Mouse (Mus musculus): ENCODE measurements around the gene Myo1g.

Gene Myo1g

GRCm38 (mm10) chr11:6488041-6488684 lies 32.6 kb downstream of the Myo1g start:
- DNase-seq (ENCODE audit: low spot score in 2 of 2) = no peak

- no peak for DNase-seq (ENCODE audit: low spot score in 2 of 2)
These were observed 33.3 kb downstream of the Myo1g start for GRCm38 (mm10) chr11:6487496-6487895.

- DNase-seq (ENCODE audit: low spot score in 2 of 2) = no peak
These were observed 33.8 kb downstream of the Myo1g start for GRCm38 (mm10) chr11:6486916-6487315.

GRCm38 (mm10) chr11:6484244-6484959 lies 36.4 kb downstream of the Myo1g start:
- no peak for DNase-seq (ENCODE audit: low spot score in 2 of 2)

- no peak for DNase-seq (ENCODE audit: low spot score in 2 of 2)
These were observed 37.7 kb downstream of the Myo1g start for GRCm38 (mm10) chr11:6483103-6483502.

- no peak for DNase-seq (ENCODE audit: low spot score in 2 of 2)
These were observed 39.0 kb downstream of the Myo1g start for GRCm38 (mm10) chr11:6481669-6482185.

- no peak for DNase-seq (ENCODE audit: low spot score in 2 of 2)
These were observed 39.9 kb downstream of the Myo1g start for GRCm38 (mm10) chr11:6480681-6481405.

- DNase-seq (ENCODE audit: low spot score in 2 of 2) = no peak
These were observed 40.6 kb downstream of the Myo1g start for GRCm38 (mm10) chr11:6480191-6480590.

GRCm38 (mm10) chr11:6479231-6479630 lies 41.5 kb downstream of the Myo1g start:
- DNase-seq (ENCODE audit: low spot score in 2 of 2) = no peak

- no peak for DNase-seq (ENCODE audit: low spot score in 2 of 2)
These were observed 43.4 kb downstream of the Myo1g start for GRCm38 (mm10) chr11:6477350-6477749.

- DNase-seq (ENCODE audit: low spot score in 2 of 2) = no peak
These were observed 43.9 kb downstream of the Myo1g start for GRCm38 (mm10) chr11:6476876-6477275.

- peak; percentile 83 to 89 for DNase-seq (ENCODE audit: low spot score in 2 of 2)
These were observed 44.8 kb downstream of the Myo1g start, which contains the start of gene Purb for GRCm38 (mm10) chr11:6475867-6476484. Purb (minus strand) TSS chr11:6475917.

GRCm38 (mm10) chr11:6474874-6475731 lies 45.7 kb downstream of the Myo1g start:
- peak; percentile 46 to 55 for DNase-seq (ENCODE audit: low spot score in 2 of 2)

GRCm38 (mm10) chr11:6474381-6474780 lies 46.4 kb downstream of the Myo1g start:
- no peak for DNase-seq (ENCODE audit: low spot score in 2 of 2)

GRCm38 (mm10) chr11:6472076-6472475 lies 48.7 kb downstream of the Myo1g start:
- DNase-seq (ENCODE audit: low spot score in 2 of 2) = no peak

- no peak for DNase-seq (ENCODE audit: low spot score in 2 of 2)
These were observed 49.3 kb downstream of the Myo1g start for GRCm38 (mm10) chr11:6471493-6471892.

- DNase-seq (ENCODE audit: low spot score in 2 of 2) = no peak
These were observed 49.7 kb downstream of the Myo1g start for GRCm38 (mm10) chr11:6471054-6471453.

- no peak for DNase-seq (ENCODE audit: low spot score in 2 of 2)
These were observed 52.2 kb downstream of the Myo1g start for GRCm38 (mm10) chr11:6468541-6468940.

GRCm38 (mm10) chr11:6465122-6465521 lies 55.6 kb downstream of the Myo1g start:
- peak; percentile 62 to 74 for DNase-seq (ENCODE audit: low spot score in 2 of 2)

GRCm38 (mm10) chr11:6463159-6463837 lies 57.5 kb downstream of the Myo1g start:
- no peak for DNase-seq (ENCODE audit: low spot score in 2 of 2)
